Mouse (Mus musculus) ES-Bruce4 (cell line): ENCODE measurements at regions not wholly inside any gene's neighbourhood (a gene's known extent, or its start where the extent isn't known, plus 50 kb on each side); places are given as distances from the start of the nearest gene placed in this dataset.

Experiments used
- CTCF ChIP-seq: IDR thresholded peaks from one replicate; pipeline ENCODE4 v1.8.1; 2011; ENCODE audit warnings: low read depth, low read length
- POLR2A ChIP-seq: IDR thresholded peaks from one replicate; pipeline ENCODE4 v1.8.1; 2011; ENCODE audit warnings: low read length; ENCODE audit not compliant: insufficient read depth

- no peak for TF ChIP-seq CTCF
- no peak for TF ChIP-seq POLR2A
Measured at GRCm38 (mm10) chr4:148357221-148357621, 69.5 kb upstream of the Disp3 start.
